Mouse (Mus musculus) midbrain, embryonic 10.5 days (tissue): ENCODE measurements at regions not wholly inside any gene's neighbourhood (a gene's known extent, or its start where the extent isn't known, plus 50 kb on each side); places are given as distances from the start of the nearest gene placed in this dataset.
"Not testable (repeated sequence)": the region's sequence is repeated elsewhere in the genome, so short reads cannot be mapped to it uniquely, and the experiment has no call there.

Experiments used
- DNase-seq: peaks from one replicate; pipeline ENCODE4 v3.0.0-alpha.2; 2017; ENCODE audit warnings: low spot score
- H3K27ac ChIP-seq: fragments of 300-500 bp; sonication (generic); replicated peaks from 2 replicates; pipeline ENCODE4 v1.5.1; 2016; ENCODE audit warnings: mild to moderate bottlenecking
- H3K27me3 ChIP-seq: fragments of 300-500 bp; sonication (generic); 2 replicates; pipeline ENCODE4 v1.6.1; 2016; ENCODE audit warnings: low read depth, mild to moderate bottlenecking; ENCODE audit not compliant: poor library complexity, severe bottlenecking
- H3K36me3 ChIP-seq: fragments of 300-500 bp; sonication (generic); 2 replicates; pipeline ENCODE4 v1.6.1; 2016; ENCODE audit warnings: mild to moderate bottlenecking, moderate library complexity
- H3K4me1 ChIP-seq: fragments of 300-500 bp; sonication (generic); 2 replicates; pipeline ENCODE4 v1.6.1; 2016
- H3K4me3 ChIP-seq: fragments of 300-500 bp; sonication (generic); 2 replicates; pipeline ENCODE4 v1.5.1; 2016; ENCODE audit warnings: mild to moderate bottlenecking, moderate library complexity
- H3K9me3 ChIP-seq: fragments of 300-500 bp; sonication (generic); replicated peaks from 2 replicates; pipeline ENCODE4 v1.6.1; 2016; ENCODE audit warnings: mild to moderate bottlenecking
- WGBS: fragments of 180-500 bp; shearing (Covaris S2); methylation state at CpG from one replicate; pipeline ENCODE4 v1.1.7; 2016; 5-methylcytosine and 5-hydroxymethylcytosine counted together

GRCm38 (mm10) chr4:28064935-28065334 is 748.0 kb upstream of the Epha7 start:
- no peak for DNase-seq
- no peak overlapping the region for H3K4me3 ChIP-seq
- no peaks in the 10 kb centered on the region for H3K9me3 ChIP-seq
- no peaks in the 10 kb centered on the region for H3K36me3 ChIP-seq
- H3K4me1 ChIP-seq, result no peaks in the 10 kb centered on the region
- no peak overlapping the region for H3K27ac ChIP-seq
- no peaks in the 10 kb centered on the region for H3K27me3 ChIP-seq

GRCm38 (mm10) chr4:28065828-28066227 is 747.1 kb upstream of the Epha7 start:
- DNase-seq, result no peak
- Histone ChIP-seq H3K27me3 (no peaks in the 10 kb centered on the region), H3K36me3 (no peaks in the 10 kb centered on the region), H3K27ac (no peak overlapping the region), H3K4me1 (no peaks in the 10 kb centered on the region), H3K4me3 (no peak overlapping the region), H3K9me3 (no peaks in the 10 kb centered on the region)
- 83% methylated on average over 1 of the region's 1 CpGs for WGBS

GRCm38 (mm10) chr4:28079030-28079429 is 733.9 kb upstream of the Epha7 start:
- no peaks in the 10 kb centered on the region for H3K4me1 ChIP-seq
- H3K27ac ChIP-seq, result no peak overlapping the region
- no peaks in the 10 kb centered on the region for H3K36me3 ChIP-seq
- H3K4me3 ChIP-seq, result no peak overlapping the region
- H3K9me3 ChIP-seq, result no peaks in the 10 kb centered on the region
- 91% methylated on average over 2 of the region's 2 CpGs for WGBS
- H3K27me3 ChIP-seq, result no peaks in the 10 kb centered on the region
- no peak for DNase-seq

GRCm38 (mm10) chr4:28092854-28093253 is 720.1 kb upstream of the Epha7 start:
- Histone ChIP-seq H3K4me3 (no peak overlapping the region), H3K27ac (no peak overlapping the region), H3K4me1 (no peaks in the 10 kb centered on the region), H3K36me3 (no peaks in the 10 kb centered on the region), H3K27me3 (no peaks in the 10 kb centered on the region), H3K9me3 (no peaks in the 10 kb centered on the region)
- WGBS, result 62% methylated on average over 3 of the region's 3 CpGs
- no peak for DNase-seq

- Histone ChIP-seq H3K36me3 (no peaks in the 10 kb centered on the region), H3K27me3 (no peaks in the 10 kb centered on the region), H3K4me1 (no peaks in the 10 kb centered on the region), H3K9me3 (no peaks in the 10 kb centered on the region), H3K4me3 (no peak overlapping the region), H3K27ac (no peak overlapping the region)
- 79% methylated on average over 8 of the region's 8 CpGs for WGBS
- no peak for DNase-seq
Observed at GRCm38 (mm10) chr4:28143165-28143564, 669.8 kb upstream of the Epha7 start.

- H3K27me3 ChIP-seq, result no peaks in the 10 kb centered on the region
- no peaks in the 10 kb centered on the region for H3K36me3 ChIP-seq
- H3K4me1 ChIP-seq, result no peaks in the 10 kb centered on the region
- no peak for DNase-seq
- no peak overlapping the region for H3K27ac ChIP-seq
- 85% methylated on average over 2 of the region's 2 CpGs for WGBS
- H3K4me3 ChIP-seq, result no peak overlapping the region
- no peaks in the 10 kb centered on the region for H3K9me3 ChIP-seq
Observed at GRCm38 (mm10) chr4:28155116-28155515, 657.8 kb upstream of the Epha7 start.

- H3K4me1 ChIP-seq, result no peaks in the 10 kb centered on the region
Observed at GRCm38 (mm10) chr4:28176771-28177170, 636.2 kb upstream of the Epha7 start.

GRCm38 (mm10) chr4:28190861-28191260 is 622.1 kb upstream of the Epha7 start:
- Histone ChIP-seq H3K36me3 (no peaks in the 10 kb centered on the region), H3K27ac (no peak overlapping the region), H3K27me3 (no peaks in the 10 kb centered on the region), H3K4me1 (no peaks in the 10 kb centered on the region), H3K4me3 (no peak overlapping the region), H3K9me3 (no peaks in the 10 kb centered on the region)
- DNase-seq, result peak; percentile 25
- WGBS, result 76% methylated on average over 5 of the region's 5 CpGs

More at GRCm38 (mm10) chr4:28176771-28177170, 636.2 kb upstream of the Epha7 start:
- Histone ChIP-seq H3K27ac (no peak overlapping the region), H3K27me3 (no peaks in the 10 kb centered on the region), H3K9me3 (peaks cover 3% of the 10 kb centered on the region; the same call in 1 of the 2 replicates), H3K36me3 (no peaks in the 10 kb centered on the region), H3K4me3 (no peak overlapping the region)
- 70% methylated on average over 3 of the region's 3 CpGs for WGBS
- DNase-seq, result peak; percentile 17

- H3K9me3 ChIP-seq, result no peaks in the 10 kb centered on the region
- H3K4me3 ChIP-seq, result no peak overlapping the region
- WGBS, result 78% methylated on average over 2 of the region's 2 CpGs
- H3K27ac ChIP-seq, result no peak overlapping the region
- H3K36me3 ChIP-seq, result no peaks in the 10 kb centered on the region
- no peaks in the 10 kb centered on the region for H3K27me3 ChIP-seq
- no peak for DNase-seq
- H3K4me1 ChIP-seq, result peaks cover 5% of the 10 kb centered on the region; the same call in 1 of the 2 replicates
Observed at GRCm38 (mm10) chr4:28227594-28228208, 585.2 kb upstream of the Epha7 start.

- DNase-seq, H3K27ac ChIP-seq, H3K4me3 ChIP-seq, H3K36me3 ChIP-seq, H3K4me1 ChIP-seq, H3K27me3 ChIP-seq, H3K9me3 ChIP-seq: not testable (repeated sequence)
Observed at GRCm38 (mm10) chr4:28235516-28235915, 577.4 kb upstream of the Epha7 start.

GRCm38 (mm10) chr4:28242272-28242671 is 570.7 kb upstream of the Epha7 start:
- Histone ChIP-seq H3K27ac (no peak overlapping the region), H3K4me1 (no peaks in the 10 kb centered on the region), H3K4me3 (no peak overlapping the region), H3K9me3 (no peaks in the 10 kb centered on the region), H3K36me3 (no peaks in the 10 kb centered on the region), H3K27me3 (no peaks in the 10 kb centered on the region)
- 96% methylated on average over 1 of the region's 1 CpGs for WGBS
- no peak for DNase-seq
